9 mouse cellular contexts compared by ENCODE assay signal in the genomic region with DNA sequence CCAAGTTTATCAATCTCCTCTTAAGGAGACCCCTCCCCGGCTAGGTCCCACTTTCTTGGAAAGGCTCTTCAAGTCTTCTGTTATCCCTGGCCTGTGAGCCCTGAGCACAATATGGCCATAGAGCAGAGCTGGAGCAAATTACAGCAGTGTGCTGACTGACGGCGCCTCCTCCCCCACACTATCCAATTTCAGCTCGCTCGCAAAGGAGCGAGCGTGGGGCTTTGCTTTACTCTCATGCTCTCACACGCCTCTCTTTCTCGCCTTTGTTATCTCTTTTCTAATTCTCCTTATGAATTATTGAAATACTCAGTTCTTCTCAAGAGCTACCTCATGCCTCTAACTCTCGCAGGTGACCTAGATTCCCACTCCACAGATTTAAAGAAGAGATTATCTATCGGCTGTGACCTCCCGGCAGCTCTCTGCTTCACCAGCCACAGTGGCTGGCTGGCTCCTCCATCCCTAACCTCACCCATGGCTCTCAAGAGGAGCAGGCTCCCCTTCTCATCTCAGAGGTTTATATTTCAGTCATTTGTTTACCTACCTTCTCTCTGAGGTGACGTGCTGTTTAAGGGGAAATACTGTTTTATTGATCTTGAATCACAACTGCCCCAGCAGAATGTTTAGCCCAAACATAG.
DNase-seq lines count a peak whose midpoint lies in the region; ATAC-seq and TF ChIP-seq lines count a peak whose summit lies in the region.
"Had no signal": no experiment of that assay in that cellular context is flagged by ENCODE, and none has a peak within 500 bp of the region (broad histone marks: within the 10 kb centered on the region; RNA-seq: fewer than 3 reads in every experiment).

No protein-coding gene starts in this region.

- H3K27ac ChIP-seq in lung, embryonic 14.5 days (ENCODE audit: low read depth): no peak overlapping the region
- H3K27ac ChIP-seq in limb, embryonic 14.5 days (replicated peaks; ENCODE audit: low read depth, low read length): peak overlapping the region; percentile 50
- H3K27ac ChIP-seq: lung, embryonic 15.5 days had no signal

- H3K4me1 ChIP-seq in lung, embryonic 14.5 days (ENCODE audit: insufficient read depth): no peaks in the 10 kb centered on the region
- peaks cover 10% of the 10 kb centered on the region for H3K4me1 ChIP-seq in limb, embryonic 14.5 days (ENCODE audit: control insufficient read depth, insufficient read depth, low read length)
- H3K4me1 ChIP-seq: lung, embryonic 15.5 days had no signal

- peak; percentile 68 for ATAC-seq in lung, embryonic 14.5 days (ENCODE audit: insufficient read depth)
- peak; percentile 65; the same call in 1 of the 2 replicates for ATAC-seq in limb, embryonic 14.5 days (ENCODE audit: low FRiP score, low read depth)
- ATAC-seq in CD4-positive, CD25-positive, alpha-beta regulatory T cell, adult 4 months: no peak

- no peak overlapping the region for H3K9ac ChIP-seq in lung, embryonic 14.5 days
- peak overlapping the region; percentile 8 for H3K9ac ChIP-seq in limb, embryonic 14.5 days (ENCODE audit: low read depth, low read length, severe bottlenecking)
- H3K9ac ChIP-seq: lung, embryonic 15.5 days had no signal

- no peak for TF ChIP-seq CTCF in lung, embryonic 14.5 days (IDR thresholded peaks at IDR 0.05; ENCODE audit: low read depth)

- peak; percentile 49 to 56 for DNase-seq in frontal cortex, postnatal 36 days (ENCODE audit: low spot score in 2 of 2)
- DNase-seq in frontal cortex, postnatal 25 days (ENCODE audit: low spot score in 2 of 2): no peak
- DNase-seq in lung, embryonic 14.5 days: peak; percentile 61
- no peak for DNase-seq in lung, postnatal 36 days
- peak; percentile 49 for DNase-seq in limb, embryonic 14.5 days (ENCODE audit: low spot score)
- peak; percentile 24 for DNase-seq in right cerebral cortex, postnatal 25 days
- no peak for DNase-seq in urinary bladder, postnatal 14 days (ENCODE audit: low spot score)

- H3K4me3 ChIP-seq in lung, embryonic 14.5 days (ENCODE audit: low read depth, low read length): no peak overlapping the region
- H3K4me3 ChIP-seq in limb, embryonic 14.5 days (replicated peaks; ENCODE audit: low read length): peak overlapping the region; percentile 18; the same call in 1 of the 2 replicates
- H3K4me3 ChIP-seq: lung, embryonic 15.5 days had no signal

- TF ChIP-seq POLR2A in limb, embryonic 14.5 days (IDR thresholded peaks at IDR 0.05; ENCODE audit: borderline replicate concordance, extremely low read depth, insufficient read depth, insufficient read length): 0 out of 2 replicates have a peak, but pooled peaks have one; percentile 14

- H3K36me3 ChIP-seq in lung, embryonic 14.5 days (ENCODE audit: insufficient read depth): peaks cover 17% of the 10 kb centered on the region
- H3K36me3 ChIP-seq in limb, embryonic 14.5 days (ENCODE audit: control insufficient read depth, insufficient read depth, low read length): peaks cover 24% of the 10 kb centered on the region

- H3K9me3 ChIP-seq in lung, embryonic 14.5 days (ENCODE audit: low read depth, low read length): no peaks in the 10 kb centered on the region
- no peaks in the 10 kb centered on the region for H3K9me3 ChIP-seq in limb, embryonic 14.5 days (ENCODE audit: control insufficient read depth, low read length)
- H3K9me3 ChIP-seq: lung, embryonic 15.5 days had no signal

- H3K27me3 ChIP-seq in lung, embryonic 14.5 days (ENCODE audit: insufficient read depth, low read length): no peaks in the 10 kb centered on the region
- no peaks in the 10 kb centered on the region for H3K27me3 ChIP-seq in limb, embryonic 14.5 days (ENCODE audit: control insufficient read depth, insufficient read depth, low read length)
- H3K27me3 ChIP-seq: lung, embryonic 15.5 days had no signal

- 17% methylated on average over 13 of the region's 13 CpGs for WGBS in lung, embryonic 14.5 days
- WGBS in limb, embryonic 14.5 days: 4% methylated on average over 13 of the region's 13 CpGs

- H3K4me2 ChIP-seq in lung, embryonic 14.5 days: 0 out of 2 replicates have a peak overlapping the region, but pooled peaks have one; percentile 0
- peak overlapping the region; percentile 42 for H3K4me2 ChIP-seq in limb, embryonic 14.5 days (replicated peaks; ENCODE audit: low read depth, low read length, severe bottlenecking)
- H3K4me2 ChIP-seq: lung, embryonic 15.5 days had no signal

Comparison
In these comparisons a context has a peak if more than half of its experiments do, and no peak if none do; other contexts are left out.
1. DNase-seq: peak in frontal cortex, postnatal 36 days (2 of 2), lung, embryonic 14.5 days (single experiment), limb, embryonic 14.5 days (single experiment) and right cerebral cortex, postnatal 25 days (single experiment); none in frontal cortex, postnatal 25 days (0 of 2), lung, postnatal 36 days (single experiment) and urinary bladder, postnatal 14 days (single experiment).